Mouse (Mus musculus) neural tube, embryonic 10.5 days (tissue): Measurements from ENCODE around the gene Gm42906.

Source experiments
- DNase-seq: peaks from one replicate; pipeline ENCODE4 v3.0.0-alpha.2; 2017; ENCODE audit warnings: low spot score; ENCODE audit errors: extremely low spot score

Gm42906 gene

GRCm38 (mm10) chr5:151071430-151071829 lies 356.5 kb downstream of the Gm42906 start:
- DNase-seq = no peak

- DNase-seq = no peak
Observed at GRCm38 (mm10) chr5:151070896-151071295, 357.1 kb downstream of the Gm42906 start.

- no peak for DNase-seq
Observed at GRCm38 (mm10) chr5:151069569-151069968, 358.4 kb downstream of the Gm42906 start.

- no peak for DNase-seq
Observed at GRCm38 (mm10) chr5:151066016-151066415, 361.9 kb downstream of the Gm42906 start.

- DNase-seq = no peak
Observed at GRCm38 (mm10) chr5:151065228-151065627, 362.7 kb downstream of the Gm42906 start.

GRCm38 (mm10) chr5:151061942-151062341 lies 366.0 kb downstream of the Gm42906 start:
- DNase-seq = no peak

- DNase-seq = no peak
Observed at GRCm38 (mm10) chr5:151060476-151060875, 367.5 kb downstream of the Gm42906 start.

GRCm38 (mm10) chr5:151059772-151060171 lies 368.2 kb downstream of the Gm42906 start:
- DNase-seq = no peak

GRCm38 (mm10) chr5:151059352-151059751 lies 368.6 kb downstream of the Gm42906 start:
- DNase-seq = no peak

GRCm38 (mm10) chr5:151057716-151058115 lies 370.2 kb downstream of the Gm42906 start:
- no peak for DNase-seq

GRCm38 (mm10) chr5:151056920-151057294 lies 371.1 kb downstream of the Gm42906 start:
- no peak for DNase-seq

- DNase-seq = no peak
Observed at GRCm38 (mm10) chr5:151056255-151056919, 371.6 kb downstream of the Gm42906 start.

GRCm38 (mm10) chr5:151055426-151056090 lies 372.4 kb downstream of the Gm42906 start:
- DNase-seq = no peak

GRCm38 (mm10) chr5:151054743-151055114 lies 373.2 kb downstream of the Gm42906 start:
- DNase-seq = peak; percentile 38

GRCm38 (mm10) chr5:151054100-151054742 lies 373.7 kb downstream of the Gm42906 start:
- peak; percentile 28 for DNase-seq

- DNase-seq = no peak
Observed at GRCm38 (mm10) chr5:151053190-151053589, 374.8 kb downstream of the Gm42906 start.

GRCm38 (mm10) chr5:151052331-151052730 lies 375.6 kb downstream of the Gm42906 start:
- no peak for DNase-seq

GRCm38 (mm10) chr5:151047488-151047887 lies 380.5 kb downstream of the Gm42906 start:
- DNase-seq = no peak

GRCm38 (mm10) chr5:151046917-151047316 lies 381.0 kb downstream of the Gm42906 start:
- DNase-seq = peak; percentile 47

GRCm38 (mm10) chr5:151046131-151046530 lies 381.8 kb downstream of the Gm42906 start:
- DNase-seq = no peak

- no peak for DNase-seq
Observed at GRCm38 (mm10) chr5:151042911-151043310, 385.1 kb downstream of the Gm42906 start.

GRCm38 (mm10) chr5:151037871-151038270 lies 390.1 kb downstream of the Gm42906 start:
- no peak for DNase-seq
